Mouse (Mus musculus): ENCODE data around the gene Card11.

DNA sequence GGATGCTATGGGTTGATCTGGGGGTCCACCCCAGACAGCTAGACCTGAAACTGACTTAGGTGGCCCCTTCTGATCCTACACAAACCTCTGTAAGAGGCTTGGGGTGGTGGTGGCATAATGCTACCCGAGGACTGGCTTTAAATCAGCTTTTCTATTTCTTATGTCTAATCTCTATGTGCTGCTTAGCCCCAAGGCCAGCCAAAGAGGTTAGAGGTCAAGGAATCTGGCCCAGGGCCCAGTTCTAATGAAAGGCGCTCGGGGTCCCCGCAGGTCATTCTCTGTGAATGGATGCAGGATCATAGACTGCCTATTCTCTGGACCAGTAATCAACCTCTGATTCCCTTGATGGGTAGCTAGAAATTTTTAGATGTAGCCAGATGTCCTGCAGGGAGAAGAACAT, 145.7 kb downstream of the Card11 start:
- TF ChIP-seq HCFC1 (IDR thresholded peaks at IDR 0.05; ENCODE audit: borderline replicate concordance, insufficient read depth, low read length) = no peak
- no peak for TF ChIP-seq ZNF384 (IDR thresholded peaks at IDR 0.05; ENCODE audit: low read depth, low read length)
